ENCODE assay signal across 14 mouse cellular contexts in the genomic region with DNA sequence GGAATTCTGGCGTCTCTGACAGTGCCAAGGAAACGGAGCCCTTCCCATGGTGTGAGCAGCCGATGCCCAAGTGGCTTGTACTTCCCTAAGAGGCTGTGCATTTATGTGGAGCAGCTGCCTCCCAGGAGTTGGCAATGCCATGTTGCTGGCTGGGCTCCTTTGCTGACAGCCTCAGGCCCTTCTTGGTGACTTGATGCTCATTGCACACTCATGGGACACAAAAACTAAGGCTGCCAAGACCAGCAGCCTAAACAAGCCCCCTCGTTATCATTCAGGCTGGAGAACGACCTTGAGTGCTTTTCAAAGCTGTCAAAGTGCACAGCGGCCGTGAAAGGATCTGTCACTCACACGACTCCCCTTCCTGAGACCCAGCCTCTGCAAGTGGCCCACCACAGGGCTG. TPM values are rescaled to one million over a fixed set of nuclear protein-coding genes. Genes with fewer than 3 reads are reported as not detected.
DNase-seq lines count a peak whose midpoint lies in the region; ATAC-seq and TF ChIP-seq lines count a peak whose summit lies in the region.
"Had no signal": no experiment of that assay in that cellular context is flagged by ENCODE, and none has a peak within 500 bp of the region (broad histone marks: within the 10 kb centered on the region; RNA-seq: fewer than 3 reads in every experiment).

No protein-coding gene starts in this region.

- TF ChIP-seq CTCF in forebrain, postnatal 0 days (IDR thresholded peaks at IDR 0.05; ENCODE audit: low read depth), result no peak

- H3K4me1 ChIP-seq in forebrain, embryonic 10.5 days, result peaks cover 65% of the 10 kb centered on the region
- H3K4me1 ChIP-seq in forebrain, postnatal 0 days (ENCODE audit: insufficient read depth), result no peaks in the 10 kb centered on the region
- H3K4me1 ChIP-seq in midbrain, embryonic 12.5 days, result peaks cover 54% of the 10 kb centered on the region
- no peaks in the 10 kb centered on the region for H3K4me1 ChIP-seq in kidney, embryonic 15.5 days
- H3K4me1 ChIP-seq: liver, embryonic 12.5 days had no signal

- 49% methylated on average over 8 of the region's 8 CpGs for WGBS in forebrain, embryonic 10.5 days
- 16% methylated on average over 8 of the region's 8 CpGs for WGBS in forebrain, postnatal 0 days
- WGBS in midbrain, embryonic 12.5 days, result 28% methylated on average over 8 of the region's 8 CpGs
- WGBS in kidney, embryonic 15.5 days, result 57% methylated on average over 8 of the region's 8 CpGs

- H3K36me3 ChIP-seq in forebrain, embryonic 10.5 days (replicated peaks), result no peaks in the 10 kb centered on the region
- H3K36me3 ChIP-seq in forebrain, postnatal 0 days (ENCODE audit: insufficient read depth), result no peaks in the 10 kb centered on the region
- H3K36me3 ChIP-seq in midbrain, embryonic 12.5 days, result no peaks in the 10 kb centered on the region
- H3K36me3 ChIP-seq in kidney, embryonic 15.5 days, result no peaks in the 10 kb centered on the region
- H3K36me3 ChIP-seq: embryonic facial prominence, embryonic 13.5 days; liver, embryonic 12.5 days had no signal

- H3K27ac ChIP-seq in forebrain, embryonic 10.5 days, result peak overlapping the region; percentile 59
- no peak overlapping the region for H3K27ac ChIP-seq in forebrain, postnatal 0 days (ENCODE audit: low read depth, low read length)
- H3K27ac ChIP-seq in midbrain, embryonic 12.5 days (replicated peaks), result peak overlapping the region; percentile 82
- H3K27ac ChIP-seq in kidney, embryonic 15.5 days, result no peak overlapping the region
- H3K27ac ChIP-seq: embryonic facial prominence, embryonic 13.5 days; liver, embryonic 12.5 days had no signal

- H3K4me2 ChIP-seq in forebrain, postnatal 0 days (ENCODE audit: low read depth), result no peak overlapping the region
- no peak overlapping the region for H3K4me2 ChIP-seq in midbrain, embryonic 12.5 days (replicated peaks)
- no peak overlapping the region for H3K4me2 ChIP-seq in kidney, embryonic 15.5 days
- H3K4me2 ChIP-seq: embryonic facial prominence, embryonic 13.5 days; liver, embryonic 12.5 days had no signal

- ATAC-seq in forebrain, postnatal 0 days, result peak; percentile 75
- peak; percentile 63 for ATAC-seq in midbrain, embryonic 12.5 days (ENCODE audit: low FRiP score, low read depth)
- ATAC-seq in kidney, embryonic 15.5 days (replicated peaks; ENCODE audit: low FRiP score), result no peak
- ATAC-seq: liver, embryonic 12.5 days; lung, postnatal 0 days had no signal

- no peak overlapping the region for H3K9ac ChIP-seq in forebrain, postnatal 0 days
- H3K9ac ChIP-seq in midbrain, embryonic 12.5 days (replicated peaks), result no peak overlapping the region
- H3K9ac ChIP-seq in kidney, embryonic 15.5 days, result no peak overlapping the region
- H3K9ac ChIP-seq: embryonic facial prominence, embryonic 13.5 days; liver, embryonic 12.5 days had no signal

- no peak overlapping the region for H3K4me3 ChIP-seq in forebrain, embryonic 10.5 days
- H3K4me3 ChIP-seq in forebrain, postnatal 0 days (ENCODE audit: low read depth, low read length), result no peak overlapping the region
- H3K4me3 ChIP-seq in midbrain, embryonic 12.5 days, result no peak overlapping the region
- no peak overlapping the region for H3K4me3 ChIP-seq in kidney, embryonic 15.5 days (replicated peaks)
- H3K4me3 ChIP-seq: embryonic facial prominence, embryonic 13.5 days; liver, embryonic 12.5 days had no signal

- peaks cover 54% of the 10 kb centered on the region for H3K27me3 ChIP-seq in forebrain, embryonic 10.5 days (ENCODE audit: poor library complexity, severe bottlenecking)
- H3K27me3 ChIP-seq in forebrain, postnatal 0 days (ENCODE audit: insufficient read depth, low read length), result no peaks in the 10 kb centered on the region
- H3K27me3 ChIP-seq in midbrain, embryonic 12.5 days, result peaks cover 29% of the 10 kb centered on the region
- 0 out of 2 replicates have a peak, but pooled peaks cover 3% of the 10 kb centered on the region for H3K27me3 ChIP-seq in kidney, embryonic 15.5 days

- DNase-seq in embryo, embryonic 10 days (ENCODE audit: low spot score), result peak; percentile 24
- no peak for DNase-seq in embryo, embryonic 9.5 days (ENCODE audit: extremely low spot score)
- peak; percentile 54 for DNase-seq in forebrain, embryonic 10.5 days (ENCODE audit: extremely low spot score, low spot score)
- peak; percentile 81 for DNase-seq in forebrain, postnatal 0 days
- DNase-seq in frontal cortex, postnatal 14 days (ENCODE audit: low spot score in 2 of 2), result no peak
- DNase-seq in adrenal gland, postnatal 25 days, result no peak
- DNase-seq: heart, adult 11 months; kidney, postnatal 4 days had no signal

- no peaks in the 10 kb centered on the region for H3K9me3 ChIP-seq in forebrain, embryonic 10.5 days
- H3K9me3 ChIP-seq in forebrain, postnatal 0 days (ENCODE audit: low read length), result no peaks in the 10 kb centered on the region
- H3K9me3 ChIP-seq in midbrain, embryonic 12.5 days, result no peaks in the 10 kb centered on the region
- no peaks in the 10 kb centered on the region for H3K9me3 ChIP-seq in kidney, embryonic 15.5 days (replicated peaks)
- H3K9me3 ChIP-seq: embryonic facial prominence, embryonic 13.5 days; liver, embryonic 12.5 days had no signal

RNA-seq across cellular contexts. Expression of a gene that starts 28.0 kb away (rescaled TPM):
- 19.7 and 21.3 TPM in 2 replicates for polyA plus RNA-seq in forebrain, embryonic 10.5 days (2016; fragmentation: Nextera tagmentation; extraction: Ambion mirVana)
- 106 and 130 TPM in 2 replicates for total RNA-seq in forebrain, postnatal 0 days (2014; rRNA removed)
- 117 and 122 TPM in 2 replicates for polyA plus RNA-seq in forebrain, postnatal 0 days (2015; fragmentation: Nextera tagmentation; extraction: Ambion mirVana)
- 59.3 and 65.4 TPM in 2 replicates for polyA plus RNA-seq in midbrain, embryonic 12.5 days (2016; fragmentation: Nextera tagmentation; extraction: Ambion mirVana)
- total RNA-seq in adrenal gland, postnatal 25 days (2021), result 2.0 and 3.9 TPM in 2 replicates
- 19.1 and 22.6 TPM in 2 replicates for polyA plus RNA-seq in kidney, embryonic 15.5 days (2015; fragmentation: Nextera tagmentation; extraction: Ambion mirVana)
- total RNA-seq: monocyte, adult 5-6 weeks had no signal

RNA-seq across cellular contexts. Expression of a gene that starts 42.6 kb away (rescaled TPM):
- 1.1 and 1.5 TPM in 2 replicates for polyA plus RNA-seq in forebrain, embryonic 10.5 days (2016; fragmentation: Nextera tagmentation; extraction: Ambion mirVana)
- total RNA-seq in forebrain, postnatal 0 days (2014; rRNA removed), result 2.2 and 4.9 TPM in 2 replicates
- polyA plus RNA-seq in forebrain, postnatal 0 days (2015; fragmentation: Nextera tagmentation; extraction: Ambion mirVana), result 2.7 and 2.8 TPM in 2 replicates
- polyA plus RNA-seq in midbrain, embryonic 12.5 days (2016; fragmentation: Nextera tagmentation; extraction: Ambion mirVana), result 2.3 and 2.5 TPM in 2 replicates
- 0.30 TPM in 1 of 2 replicates, not detected in the other for total RNA-seq in adrenal gland, postnatal 25 days (2021)
- 1.6 and 1.7 TPM in 2 replicates for polyA plus RNA-seq in kidney, embryonic 15.5 days (2015; fragmentation: Nextera tagmentation; extraction: Ambion mirVana)
- total RNA-seq: monocyte, adult 5-6 weeks had no signal

RNA-seq across cellular contexts. Expression of a gene that starts 42.8 kb away (rescaled TPM):
- 1.8 and 3.3 TPM in 2 replicates for polyA plus RNA-seq in forebrain, embryonic 10.5 days (2016; fragmentation: Nextera tagmentation; extraction: Ambion mirVana)
- 76.6 and 95.8 TPM in 2 replicates for total RNA-seq in forebrain, postnatal 0 days (2014; rRNA removed)
- polyA plus RNA-seq in forebrain, postnatal 0 days (2015; fragmentation: Nextera tagmentation; extraction: Ambion mirVana), result 13.8 and 18.6 TPM in 2 replicates
- 11.4 and 11.9 TPM in 2 replicates for polyA plus RNA-seq in midbrain, embryonic 12.5 days (2016; fragmentation: Nextera tagmentation; extraction: Ambion mirVana)
- 15.0 and 20.0 TPM in 2 replicates for total RNA-seq in adrenal gland, postnatal 25 days (2021)
- 1.9 and 2.8 TPM in 2 replicates for polyA plus RNA-seq in kidney, embryonic 15.5 days (2015; fragmentation: Nextera tagmentation; extraction: Ambion mirVana)

Comparison
In these comparisons a context has a peak if more than half of its experiments do, and no peak if none do; other contexts are left out.
1. DNase-seq: peak in embryo, embryonic 10 days (single experiment), forebrain, embryonic 10.5 days (single experiment) and forebrain, postnatal 0 days (single experiment); none in embryo, embryonic 9.5 days (single experiment), frontal cortex, postnatal 14 days (0 of 2) and adrenal gland, postnatal 25 days (single experiment).
2. H3K27ac ChIP-seq: peak in forebrain, embryonic 10.5 days (single experiment) and midbrain, embryonic 12.5 days (single experiment); none in forebrain, postnatal 0 days (single experiment) and kidney, embryonic 15.5 days (single experiment).